Mouse (Mus musculus) cerebellum, adult 2 months (tissue): ENCODE measurements around the gene Tor1aip1.

ENCODE experiments used
- CTCF ChIP-seq: fragments of 200-500 bp; IDR thresholded peaks from 2 replicates; pipeline ENCODE4 v1.5.1; 2011; ENCODE audit warnings: low read depth, mild to moderate bottlenecking, control low read depth, low read length, moderate library complexity, borderline replicate concordance; ENCODE audit not compliant: insufficient read depth
- POLR2A ChIP-seq: fragments of 200-500 bp; IDR thresholded peaks from 2 replicates; pipeline ENCODE4 v1.6.1; 2011; ENCODE audit warnings: low read length, control low read depth, borderline replicate concordance; ENCODE audit not compliant: insufficient read depth

GRCm38 (mm10) chr1:156003201-156003935 lies 32.9 kb downstream of the Tor1aip1 start:
- no peak for TF ChIP-seq POLR2A
- no peak for TF ChIP-seq CTCF
